Mouse (Mus musculus): ENCODE measurements at regions not wholly inside any gene's neighbourhood (a gene's known extent, or its start where the extent isn't known, plus 50 kb on each side); places are given as distances from the start of the nearest gene placed in this dataset.

GRCm38 (mm10) chr6:31274236-31274635 lies 124.3 kb upstream of the Mkln1 start:
- H3K4me3 ChIP-seq (ENCODE audit: insufficient read depth, low read depth, low read length): no peak overlapping the region
- no peaks in the 10 kb centered on the region for H3K36me3 ChIP-seq (ENCODE audit: control insufficient read depth, insufficient read depth, low read length)
- no peaks in the 10 kb centered on the region for H3K27me3 ChIP-seq (replicated peaks; ENCODE audit: control insufficient read depth, insufficient read depth, low read length)
- 36% methylated on average over 11 of the region's 11 CpGs for WGBS
- no peak overlapping the region for H3K27ac ChIP-seq (ENCODE audit: insufficient read depth, low read depth, low read length)
- TF ChIP-seq POLR2A (IDR thresholded peaks at IDR 0.05; ENCODE audit: low read depth, low read length) (no peak), CTCF (conservative IDR thresholded peaks at IDR 0.05; ENCODE audit: insufficient read depth, insufficient read length, low read depth, low read length) (no peak)
- DNase-seq: no peak
- H3K4me1 ChIP-seq (ENCODE audit: control insufficient read depth, insufficient read depth, low read length): peaks cover 4% of the 10 kb centered on the region; the same call in 1 of the 2 replicates

- no peak overlapping the region for H3K27ac ChIP-seq (ENCODE audit: insufficient read depth, low read depth, low read length)
- no peaks in the 10 kb centered on the region for H3K27me3 ChIP-seq (replicated peaks; ENCODE audit: control insufficient read depth, insufficient read depth, low read length)
- WGBS: 76% methylated on average over 9 of the region's 9 CpGs
- H3K4me1 ChIP-seq (ENCODE audit: control insufficient read depth, insufficient read depth, low read length): peaks cover 1% of the 10 kb centered on the region; the same call in 1 of the 2 replicates
- DNase-seq: no peak
- H3K4me3 ChIP-seq (ENCODE audit: insufficient read depth, low read depth, low read length): no peak overlapping the region
- H3K36me3 ChIP-seq (ENCODE audit: control insufficient read depth, insufficient read depth, low read length): no peaks in the 10 kb centered on the region
- TF ChIP-seq POLR2A (IDR thresholded peaks at IDR 0.05; ENCODE audit: low read depth, low read length) (no peak), CTCF (conservative IDR thresholded peaks at IDR 0.05; ENCODE audit: insufficient read depth, insufficient read length, low read depth, low read length) (no peak)
These were observed 120.7 kb upstream of the Mkln1 start for GRCm38 (mm10) chr6:31277792-31278191.

GRCm38 (mm10) chr6:31283973-31284372 lies 114.6 kb upstream of the Mkln1 start:
- Histone ChIP-seq H3K27ac (ENCODE audit: insufficient read depth, low read depth, low read length) (no peak overlapping the region), H3K4me1 (ENCODE audit: control insufficient read depth, insufficient read depth, low read length) (no peaks in the 10 kb centered on the region; the same call in 1 of the 2 replicates), H3K27me3 (replicated peaks; ENCODE audit: control insufficient read depth, insufficient read depth, low read length) (no peaks in the 10 kb centered on the region), H3K4me3 (ENCODE audit: insufficient read depth, low read depth, low read length) (no peak overlapping the region), H3K36me3 (ENCODE audit: control insufficient read depth, insufficient read depth, low read length) (no peaks in the 10 kb centered on the region)
- no peak for TF ChIP-seq POLR2A (IDR thresholded peaks at IDR 0.05; ENCODE audit: low read depth, low read length)
- no peak for TF ChIP-seq CTCF (conservative IDR thresholded peaks at IDR 0.05; ENCODE audit: insufficient read depth, insufficient read length, low read depth, low read length)
- DNase-seq: no peak
- WGBS: 55% methylated on average over 8 of the region's 8 CpGs

- 75% methylated on average over 10 of the region's 10 CpGs for WGBS
- no peak overlapping the region for H3K4me3 ChIP-seq (ENCODE audit: insufficient read depth, low read depth, low read length)
- H3K27me3 ChIP-seq (replicated peaks; ENCODE audit: control insufficient read depth, insufficient read depth, low read length): no peaks in the 10 kb centered on the region
- peaks cover 4% of the 10 kb centered on the region; the same call in 1 of the 2 replicates for H3K4me1 ChIP-seq (ENCODE audit: control insufficient read depth, insufficient read depth, low read length)
- H3K36me3 ChIP-seq (ENCODE audit: control insufficient read depth, insufficient read depth, low read length): no peaks in the 10 kb centered on the region
- DNase-seq: no peak
- no peak overlapping the region for H3K27ac ChIP-seq (ENCODE audit: insufficient read depth, low read depth, low read length)
- TF ChIP-seq POLR2A (IDR thresholded peaks at IDR 0.05; ENCODE audit: low read depth, low read length) (no peak), CTCF (conservative IDR thresholded peaks at IDR 0.05; ENCODE audit: insufficient read depth, insufficient read length, low read depth, low read length) (no peak)
These were observed 114.1 kb upstream of the Mkln1 start for GRCm38 (mm10) chr6:31284390-31284789.

GRCm38 (mm10) chr6:31285064-31285463 lies 113.5 kb upstream of the Mkln1 start:
- peak; percentile 25 for DNase-seq
- no peaks in the 10 kb centered on the region for H3K36me3 ChIP-seq (ENCODE audit: control insufficient read depth, insufficient read depth, low read length)
- no peak overlapping the region for H3K27ac ChIP-seq (ENCODE audit: insufficient read depth, low read depth, low read length)
- no peak for TF ChIP-seq CTCF (conservative IDR thresholded peaks at IDR 0.05; ENCODE audit: insufficient read depth, insufficient read length, low read depth, low read length)
- no peak for TF ChIP-seq POLR2A (IDR thresholded peaks at IDR 0.05; ENCODE audit: low read depth, low read length)
- peaks cover 4% of the 10 kb centered on the region; the same call in 1 of the 2 replicates for H3K4me1 ChIP-seq (ENCODE audit: control insufficient read depth, insufficient read depth, low read length)
- H3K4me3 ChIP-seq (ENCODE audit: insufficient read depth, low read depth, low read length): no peak overlapping the region
- H3K27me3 ChIP-seq (replicated peaks; ENCODE audit: control insufficient read depth, insufficient read depth, low read length): no peaks in the 10 kb centered on the region
- 80% methylated on average over 19 of the region's 19 CpGs for WGBS

- TF ChIP-seq CTCF (conservative IDR thresholded peaks at IDR 0.05; ENCODE audit: insufficient read depth, insufficient read length, low read depth, low read length): no peak
- TF ChIP-seq POLR2A (IDR thresholded peaks at IDR 0.05; ENCODE audit: low read depth, low read length): no peak
- WGBS: 84% methylated on average over 11 of the region's 11 CpGs
- Histone ChIP-seq H3K4me3 (ENCODE audit: insufficient read depth, low read depth, low read length) (no peak overlapping the region), H3K27ac (ENCODE audit: insufficient read depth, low read depth, low read length) (no peak overlapping the region), H3K36me3 (ENCODE audit: control insufficient read depth, insufficient read depth, low read length) (no peaks in the 10 kb centered on the region), H3K4me1 (ENCODE audit: control insufficient read depth, insufficient read depth, low read length) (peaks cover 4% of the 10 kb centered on the region; the same call in 1 of the 2 replicates), H3K27me3 (replicated peaks; ENCODE audit: control insufficient read depth, insufficient read depth, low read length) (no peaks in the 10 kb centered on the region)
- DNase-seq: no peak
These were observed 112.4 kb upstream of the Mkln1 start for GRCm38 (mm10) chr6:31285981-31286737.

- no peak for DNase-seq
- Histone ChIP-seq H3K4me1 (ENCODE audit: control insufficient read depth, insufficient read depth, low read length) (peaks cover 4% of the 10 kb centered on the region; the same call in 1 of the 2 replicates), H3K4me3 (ENCODE audit: insufficient read depth, low read depth, low read length) (no peak overlapping the region), H3K27me3 (replicated peaks; ENCODE audit: control insufficient read depth, insufficient read depth, low read length) (no peaks in the 10 kb centered on the region), H3K27ac (ENCODE audit: insufficient read depth, low read depth, low read length) (peak overlapping the region; percentile 25; the same call in 1 of the 2 replicates), H3K36me3 (ENCODE audit: control insufficient read depth, insufficient read depth, low read length) (no peaks in the 10 kb centered on the region)
- TF ChIP-seq POLR2A (IDR thresholded peaks at IDR 0.05; ENCODE audit: low read depth, low read length) (no peak), CTCF (conservative IDR thresholded peaks at IDR 0.05; ENCODE audit: insufficient read depth, insufficient read length, low read depth, low read length) (no peak)
- 80% methylated on average over 2 of the region's 2 CpGs for WGBS
These were observed 111.4 kb upstream of the Mkln1 start for GRCm38 (mm10) chr6:31287176-31287575.

Measured in kidney, adult 2 months (tissue).